In genomic region chr19:57066313-57066712, GRCm38 (mm10) we compare ENCODE assay signal across 9 mouse cellular contexts. TPM values are rescaled to one million over a fixed set of nuclear protein-coding genes. Genes with fewer than 3 reads are reported as not detected.
DNase-seq lines count a peak whose midpoint lies in the region; ATAC-seq and TF ChIP-seq lines count a peak whose summit lies in the region.
"Had no signal": no experiment of that assay in that cellular context is flagged by ENCODE, and none has a peak within 500 bp of the region (broad histone marks: within the 10 kb centered on the region; RNA-seq: fewer than 3 reads in every experiment).

No protein-coding gene starts in this region.

- H3K9me3 ChIP-seq in lung, embryonic 14.5 days (ENCODE audit: low read depth, low read length), result no peaks in the 10 kb centered on the region
- H3K9me3 ChIP-seq: limb, embryonic 13.5 days had no signal

- H3K27ac ChIP-seq in lung, embryonic 14.5 days (ENCODE audit: low read depth), result no peak overlapping the region
- H3K27ac ChIP-seq: limb, embryonic 13.5 days had no signal

- no peak overlapping the region for H3K4me2 ChIP-seq in lung, embryonic 14.5 days
- H3K4me2 ChIP-seq: limb, embryonic 13.5 days had no signal

- DNase-seq in cerebellum, adult 11 months, result peak; percentile 67
- peak; percentile 58 for DNase-seq in ES-CJ7 (ENCODE audit: low read depth, low spot score)
- DNase-seq in c-Kit-positive CD71-positive TER-119-positive erythroid progenitor cells, embryonic 14.5 days (ENCODE audit: low spot score), result peak; percentile 7
- peak; percentile 75 for DNase-seq in gastrocnemius, adult 18-20 months (ENCODE audit: low spot score)
- peak; percentile 66 to 81 for DNase-seq in kidney, postnatal 36 days
- DNase-seq in lung, embryonic 14.5 days, result peak; percentile 87
- peak; percentile 76 to 82 for DNase-seq in right cerebral cortex, postnatal 10 days (ENCODE audit: low spot score in 2 of 2)

- WGBS in lung, embryonic 14.5 days, result 36% methylated on average over 3 of the region's 3 CpGs

- no peak for ATAC-seq in cerebellum, adult (ENCODE audit: insufficient number of reproducible peaks, low FRiP score, low TSS enrichment)
- no peak for ATAC-seq in lung, embryonic 14.5 days (ENCODE audit: insufficient read depth)

- no peaks in the 10 kb centered on the region for H3K27me3 ChIP-seq in lung, embryonic 14.5 days (ENCODE audit: insufficient read depth, low read length)
- H3K27me3 ChIP-seq: limb, embryonic 13.5 days had no signal

- H3K4me3 ChIP-seq in lung, embryonic 14.5 days (ENCODE audit: low read depth, low read length), result no peak overlapping the region
- H3K4me3 ChIP-seq: limb, embryonic 13.5 days had no signal

- TF ChIP-seq CTCF in lung, embryonic 14.5 days (IDR thresholded peaks at IDR 0.05; ENCODE audit: low read depth), result peak; percentile 93

- H3K4me1 ChIP-seq in lung, embryonic 14.5 days (ENCODE audit: insufficient read depth), result no peaks in the 10 kb centered on the region
- H3K4me1 ChIP-seq: limb, embryonic 13.5 days had no signal

- no peak overlapping the region for H3K9ac ChIP-seq in lung, embryonic 14.5 days
- H3K9ac ChIP-seq: limb, embryonic 13.5 days had no signal

- peaks cover 6% of the 10 kb centered on the region; the same call in 1 of the 2 replicates for H3K36me3 ChIP-seq in lung, embryonic 14.5 days (ENCODE audit: insufficient read depth)

RNA-seq across cellular contexts. Expression of gene Afap1l2, which starts 58.3 kb away (rescaled TPM):
- total RNA-seq in gastrocnemius, adult 18-20 months (2021), result 1 to 10 TPM; 1.2 to 1.9 TPM
- polyA plus RNA-seq in lung, embryonic 14.5 days (2014; fragmentation: Nextera tagmentation; extraction: Ambion mirVana), result 23.3 and 24.2 TPM in 2 replicates

Comparison
In these comparisons a context has a peak if more than half of its experiments do, and no peak if none do; other contexts are left out.
1. DNase-seq: peak in every context shown above with its lines; median percentile 87 in lung, embryonic 14.5 days; 79 in right cerebral cortex, postnatal 10 days; 75 in gastrocnemius, adult 18-20 months; 74 in kidney, postnatal 36 days; 67 in cerebellum, adult 11 months; 58 in ES-CJ7; 7 in c-Kit-positive CD71-positive TER-119-positive erythroid progenitor cells, embryonic 14.5 days.